Mouse (Mus musculus) brain, embryonic 14.5 days (tissue): ENCODE data around the gene Mylk4.

Experiments
- CTCF ChIP-seq: fragments of 200-500 bp; IDR thresholded peaks from 2 replicates; pipeline ENCODE4 v1.5.1; 2012; ENCODE audit warnings: inconsistent platforms, mild to moderate bottlenecking, moderate library complexity, borderline replicate concordance; ENCODE audit not compliant: insufficient read depth, insufficient read length; ENCODE audit errors: extremely low read depth
- POLR2A ChIP-seq: fragments of 200-500 bp; IDR thresholded peaks from 2 replicates; pipeline ENCODE4 v1.6.1; 2012; ENCODE audit warnings: mild to moderate bottlenecking, inconsistent platforms, borderline replicate concordance; ENCODE audit not compliant: poor library complexity, insufficient read depth, insufficient read length, severe bottlenecking; ENCODE audit errors: extremely low read depth

- TF ChIP-seq CTCF (no peak), POLR2A (no peak)
These were observed 35.5 kb upstream of the Mylk4 start for GRCm38 (mm10) chr13:32819241-32819640.
